Mouse (Mus musculus) ovary, postnatal 14 days (tissue): ENCODE measurements around the gene Ncmap.

Experiments used
- DNase-seq: peaks from one replicate; pipeline ENCODE4 v3.0.0; 2022; ENCODE audit warnings: low spot score

Ncmap gene

GRCm38 (mm10) chr4:135353066-135353793 lies 44.8 kb downstream of the Ncmap start, which contains the start of gene Srrm1:
Gene Srrm1, minus strand, starts transcription at chr4:135353321.
- peak; percentile 98 for DNase-seq

- DNase-seq, result no peak
Measured at GRCm38 (mm10) chr4:135352326-135353065, 45.5 kb downstream of the Ncmap start.

- DNase-seq, result no peak
Measured at GRCm38 (mm10) chr4:135337376-135337942, 60.6 kb downstream of the Ncmap start.

- no peak for DNase-seq
Measured at GRCm38 (mm10) chr4:135336023-135336357, 62.0 kb downstream of the Ncmap start.

DNA sequence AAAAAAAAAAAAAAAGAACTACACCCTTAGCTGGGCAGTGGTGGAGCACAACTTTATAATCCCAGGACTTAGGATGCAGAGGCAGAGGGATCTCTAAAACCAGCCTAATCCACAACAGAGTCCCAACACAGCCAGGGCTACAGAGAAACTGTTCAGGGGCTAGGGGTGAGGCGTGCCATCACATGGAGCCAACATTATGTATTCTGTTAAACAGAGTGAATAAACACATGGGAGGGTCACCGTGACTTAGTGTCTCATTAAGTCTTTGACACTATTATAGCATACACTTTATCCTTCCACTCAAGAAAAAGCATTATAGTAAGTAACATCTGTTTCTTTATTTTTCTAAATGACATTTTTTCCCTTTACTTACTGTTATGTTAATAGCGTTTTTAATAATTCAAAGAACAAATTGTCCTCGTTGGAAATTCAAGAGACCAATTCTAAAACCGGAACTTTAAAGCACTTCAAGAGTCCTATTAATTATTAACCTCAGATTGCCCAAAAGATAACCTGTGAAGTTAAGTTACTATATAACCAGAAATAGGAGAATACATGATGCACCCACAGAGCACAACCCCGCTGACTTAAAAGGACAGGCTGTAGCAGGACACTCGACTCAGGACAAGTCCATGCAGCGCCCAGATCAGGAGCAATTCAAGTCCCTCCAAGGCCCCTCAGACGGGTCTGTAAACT lies 62.6 kb downstream of the Ncmap start:
- DNase-seq, result no peak

DNA sequence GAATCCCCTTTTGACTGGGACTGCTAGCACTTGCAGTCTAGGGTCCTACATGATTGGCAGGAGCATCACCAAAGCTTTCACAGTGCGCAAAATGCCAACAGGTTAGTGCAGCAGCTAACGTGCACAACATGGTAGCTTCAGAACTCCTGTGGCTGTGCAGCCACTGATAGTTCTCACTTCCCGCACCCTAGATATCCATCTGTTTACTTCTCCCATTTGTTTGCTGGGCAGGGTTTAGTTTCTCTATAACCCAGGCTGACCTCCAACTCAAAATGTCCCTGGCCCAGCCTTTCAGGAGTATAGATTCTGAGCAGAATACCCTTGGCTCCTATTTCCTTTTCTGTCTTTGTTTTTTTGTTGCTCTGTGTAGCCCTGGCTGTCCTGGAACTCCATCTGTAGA lies 71.6 kb downstream of the Ncmap start:
- DNase-seq, result no peak

DNA sequence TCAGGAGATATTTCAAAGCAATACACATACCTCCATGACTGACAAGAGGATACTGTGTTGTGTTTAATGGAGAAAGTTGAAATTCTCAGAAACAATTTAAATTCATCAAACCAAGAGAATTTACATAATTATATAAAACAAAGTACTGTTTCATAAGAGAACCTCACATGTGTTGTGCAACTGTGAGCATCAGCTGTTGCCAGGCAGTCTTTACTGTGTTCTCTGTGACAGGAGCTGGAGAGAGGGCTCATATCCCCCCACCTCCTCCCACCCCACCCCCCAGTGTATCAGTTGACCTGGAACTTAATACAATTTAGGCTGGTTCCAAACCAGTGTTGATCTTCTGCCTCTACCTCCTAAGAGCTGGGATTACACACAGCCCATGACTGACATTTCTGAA lies 72.0 kb downstream of the Ncmap start:
- no peak for DNase-seq

DNA sequence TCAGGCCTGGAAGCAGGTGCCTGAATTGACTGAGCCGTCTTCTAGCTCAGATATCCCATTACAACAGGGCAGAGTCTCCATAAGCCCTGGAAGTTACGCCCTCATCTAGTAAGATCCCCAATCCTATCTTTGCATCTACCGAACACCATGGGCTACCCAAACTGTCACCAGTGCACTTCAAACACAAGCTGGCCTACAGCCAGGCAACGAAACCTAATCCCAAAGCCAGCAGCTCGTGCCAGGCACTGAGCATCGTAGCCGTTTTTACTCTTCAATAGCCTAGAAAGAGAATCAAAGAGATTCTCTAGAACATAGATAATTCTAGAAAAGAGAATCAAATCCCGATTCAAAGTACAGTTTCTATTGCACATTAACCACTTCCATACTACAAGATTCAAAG lies 75.0 kb downstream of the Ncmap start:
- DNase-seq, result no peak
